ENCODE assay signal across 15 mouse cellular contexts in genomic region chr4:101172738-101173137, GRCm38 (mm10).
DNase-seq lines count a peak whose midpoint lies in the region; ATAC-seq and TF ChIP-seq lines count a peak whose summit lies in the region.
"Had no signal": no experiment of that assay in that cellular context is flagged by ENCODE, and none has a peak within 500 bp of the region (broad histone marks: within the 10 kb centered on the region; RNA-seq: fewer than 3 reads in every experiment).

No protein-coding gene starts in this region.

- TF ChIP-seq EP300 in lung, postnatal 0 days (IDR thresholded peaks at IDR 0.05) = no peak

- H3K4me1 ChIP-seq in lung, postnatal 0 days (ENCODE audit: insufficient read depth, low read depth, low read length) = no peaks in the 10 kb centered on the region
- H3K4me1 ChIP-seq in liver, embryonic 13.5 days (replicated peaks) = peaks cover 19% of the 10 kb centered on the region
- H3K4me1 ChIP-seq: midbrain, embryonic 13.5 days; neural tube, embryonic 13.5 days had no signal

- H3K9me3 ChIP-seq in lung, postnatal 0 days (ENCODE audit: low read length) = no peaks in the 10 kb centered on the region
- no peaks in the 10 kb centered on the region for H3K9me3 ChIP-seq in liver, embryonic 13.5 days (replicated peaks)
- H3K9me3 ChIP-seq: liver, embryonic 15.5 days; midbrain, embryonic 13.5 days; neural tube, embryonic 13.5 days had no signal

- no peaks in the 10 kb centered on the region for H3K27me3 ChIP-seq in lung, postnatal 0 days (replicated peaks; ENCODE audit: insufficient read depth, low read length)
- H3K27me3 ChIP-seq in liver, embryonic 13.5 days = no peaks in the 10 kb centered on the region
- H3K27me3 ChIP-seq: liver, embryonic 15.5 days; midbrain, embryonic 13.5 days; neural tube, embryonic 13.5 days had no signal

- no peak overlapping the region for H3K9ac ChIP-seq in lung, postnatal 0 days (replicated peaks; ENCODE audit: low read depth)
- no peak overlapping the region for H3K9ac ChIP-seq in liver, embryonic 13.5 days
- H3K9ac ChIP-seq: liver, embryonic 15.5 days; midbrain, embryonic 13.5 days; neural tube, embryonic 13.5 days had no signal

- no peak for TF ChIP-seq CTCF in lung, postnatal 0 days (IDR thresholded peaks at IDR 0.05)

- peak; percentile 25 for DNase-seq in gastrocnemius, postnatal 25 days
- no peak for DNase-seq in gastrocnemius, postnatal 10 days
- DNase-seq in lung, postnatal 0 days (ENCODE audit: low spot score) = peak; percentile 24
- no peak for DNase-seq in lung, postnatal 10 days
- DNase-seq in liver, embryonic 13.5 days = no peak
- DNase-seq in frontal cortex, postnatal 14 days (ENCODE audit: low spot score in 2 of 2) = no peak
- no peak for DNase-seq in thymus, postnatal 0 days (ENCODE audit: low spot score)
- DNase-seq: cerebellum, adult 9-11 months; right cerebral cortex, adult 18-20 months; thymus, postnatal 36 days had no signal

- no peak for ATAC-seq in lung, postnatal 0 days
- no peak for ATAC-seq in liver, embryonic 13.5 days (ENCODE audit: low read depth)
- ATAC-seq in neutrophil, adult 5-6 weeks (ENCODE audit: extremely low read depth, insufficient number of reproducible peaks, low FRiP score, poor library complexity, severe bottlenecking) = peak; percentile 70
- ATAC-seq: intestine, embryonic 16.5 days; midbrain, embryonic 13.5 days had no signal

- 56% methylated on average over 2 of the region's 2 CpGs for WGBS in lung, postnatal 0 days
- 58% methylated on average over 2 of the region's 2 CpGs for whole genome bisulfite sequencing in liver, embryonic 13.5 days (ENCODE audit: insufficient replicate concordance)

- no peak overlapping the region for H3K4me3 ChIP-seq in lung, postnatal 0 days (ENCODE audit: low read depth, low read length)
- no peak overlapping the region for H3K4me3 ChIP-seq in liver, embryonic 13.5 days (replicated peaks)
- H3K4me3 ChIP-seq: liver, embryonic 15.5 days; midbrain, embryonic 13.5 days; neural tube, embryonic 13.5 days had no signal

- no peak overlapping the region for H3K27ac ChIP-seq in lung, postnatal 0 days (ENCODE audit: low read length)
- 0 out of 2 replicates have a peak overlapping the region, but pooled peaks have one; percentile 18 for H3K27ac ChIP-seq in liver, embryonic 13.5 days
- H3K27ac ChIP-seq: liver, embryonic 15.5 days; midbrain, embryonic 13.5 days; neural tube, embryonic 13.5 days had no signal

- H3K4me2 ChIP-seq in lung, postnatal 0 days (replicated peaks; ENCODE audit: low read depth, low read length) = no peak overlapping the region
- no peak overlapping the region for H3K4me2 ChIP-seq in liver, embryonic 13.5 days
- H3K4me2 ChIP-seq: liver, embryonic 15.5 days; midbrain, embryonic 13.5 days; neural tube, embryonic 13.5 days had no signal

- H3K36me3 ChIP-seq in lung, postnatal 0 days (ENCODE audit: insufficient read depth, low read length) = peaks cover 40% of the 10 kb centered on the region
- H3K36me3 ChIP-seq in liver, embryonic 13.5 days = peaks cover 80% of the 10 kb centered on the region

Comparison
In these comparisons a context has a peak if more than half of its experiments do, and no peak if none do; other contexts are left out.
1. DNase-seq: peak in gastrocnemius, postnatal 25 days (single experiment) and lung, postnatal 0 days (single experiment); none in gastrocnemius, postnatal 10 days (single experiment), lung, postnatal 10 days (single experiment), liver, embryonic 13.5 days (single experiment), frontal cortex, postnatal 14 days (0 of 2) and thymus, postnatal 0 days (single experiment).